Mouse (Mus musculus) left cerebral cortex, postnatal 14 days (tissue): Measurements from ENCODE around the gene Enpep. TPM values are rescaled to one million over a fixed set of nuclear protein-coding genes. Genes with fewer than 3 reads are reported as not detected.

Source experiments
- DNase-seq, 2 experiments: peaks; one replicate each; pipeline ENCODE4 v3.0.0; 2021 to 2022; ENCODE audit warnings: low spot score in 2 of 2, mixed read lengths in 1 of 2
- intact Hi-C: fragments of 180-260 bp; cut with DNase I; formaldehyde crosslinking; loops from one replicate; pipeline ENCODE4 v1.15.1; 2025
- total RNA-seq, 2 experiments: library from RNA; stranded (reverse); gene quantifications; 2 replicates each; pipeline ENCODE4 v1.2.3; 2021

Gene Enpep
- total RNA-seq, 2 experiments from 2014 or later: 1.8 to 2.0 TPM

GRCm38 (mm10) chr3:129268886-129269683 is 63.4 kb downstream of the Enpep start:
- DNase-seq: no peak
- intact Hi-C loops: no loop called here

- intact Hi-C loops: no loop called here
- no peak for DNase-seq
Measured at GRCm38 (mm10) chr3:129258497-129258896, 74.0 kb downstream of the Enpep start.

GRCm38 (mm10) chr3:129256766-129257165 is 75.8 kb downstream of the Enpep start:
- no peak for DNase-seq
- intact Hi-C loops: no loop called here

- DNase-seq: no peak
- intact Hi-C loops: no loop called here
Measured at GRCm38 (mm10) chr3:129256283-129256682, 76.2 kb downstream of the Enpep start.

- DNase-seq: no peak
- intact Hi-C loops: no loop called here
Measured at GRCm38 (mm10) chr3:129254246-129254645, 78.3 kb downstream of the Enpep start.

- intact Hi-C loops: no loop called here
- DNase-seq: no peak
Measured at GRCm38 (mm10) chr3:129250997-129251396, 81.5 kb downstream of the Enpep start.

GRCm38 (mm10) chr3:129238664-129239258 is 93.8 kb downstream of the Enpep start:
- intact Hi-C loops: no loop called here
- DNase-seq: peak in 1 of 2 experiments; percentile 17

- DNase-seq: no peak
- intact Hi-C loops: no loop called here
Measured at GRCm38 (mm10) chr3:129238010-129238409, 94.5 kb downstream of the Enpep start.

- intact Hi-C loops: no loop called here
- DNase-seq: no peak
Measured at GRCm38 (mm10) chr3:129227331-129227730, 105.2 kb downstream of the Enpep start.

GRCm38 (mm10) chr3:129226681-129227080 is 105.8 kb downstream of the Enpep start:
- DNase-seq: no peak
- intact Hi-C loops: no loop called here

- intact Hi-C loops: no loop called here
- DNase-seq: no peak
Measured at GRCm38 (mm10) chr3:129225577-129226289, 106.8 kb downstream of the Enpep start.

GRCm38 (mm10) chr3:129224806-129225576 is 107.5 kb downstream of the Enpep start:
- intact Hi-C loops: no loop called here
- DNase-seq: no peak

- no peak for DNase-seq
- intact Hi-C loops: no loop called here
Measured at GRCm38 (mm10) chr3:129223964-129224805, 108.3 kb downstream of the Enpep start.

GRCm38 (mm10) chr3:129223401-129223800 is 109.1 kb downstream of the Enpep start:
- intact Hi-C loops: no loop called here
- DNase-seq: no peak

GRCm38 (mm10) chr3:129222448-129223290 is 109.9 kb downstream of the Enpep start:
- intact Hi-C loops: no loop called here
- DNase-seq: no peak

- intact Hi-C loops: no loop called here
Measured at GRCm38 (mm10) chr3:129221380-129222260, 110.9 kb downstream of the Enpep start.

More at GRCm38 (mm10) chr3:129221380-129222260, 110.9 kb downstream of the Enpep start:
- DNase-seq: no peak
